Mouse (Mus musculus) stomach, postnatal 0 days (tissue): Measurements from ENCODE around the gene Arpc5l.

Experiments
- CTCF ChIP-seq: IDR thresholded peaks from 2 replicates; pipeline ENCODE4 v1.5.1; 2016; ENCODE audit warnings: antibody characterized with exemption, low read depth, mild to moderate bottlenecking, moderate library complexity
- EP300 ChIP-seq: optimal IDR thresholded peaks from 2 replicates; pipeline ENCODE3; 2016; ENCODE audit warnings: antibody characterized with exemption

GRCm38 (mm10) chr2:38999910-39000586 lies 5.1 kb upstream of the Arpc5l start:
- TF ChIP-seq CTCF (no peak), EP300 (no peak)
